Mouse (Mus musculus) small intestine, adult 2 months (tissue): Measurements from ENCODE around the gene Sipa1l2. TPM values are rescaled to one million over a fixed set of nuclear protein-coding genes. Genes with fewer than 3 reads are reported as not detected.

Experiments
- H3K27ac ChIP-seq: fragments of 200-500 bp; 2 replicates; pipeline ENCODE4 v1.5.1; 2012; ENCODE audit warnings: low read depth, low read length, control low read depth, inconsistent platforms; ENCODE audit not compliant: insufficient read depth
- H3K27me3 ChIP-seq: fragments of 200-500 bp; 2 replicates; pipeline ENCODE4 v1.6.1; 2012; ENCODE audit warnings: mild to moderate bottlenecking, moderate library complexity, low read length, inconsistent platforms; ENCODE audit not compliant: control insufficient read depth, insufficient read depth
- H3K36me3 ChIP-seq: fragments of 200-500 bp; 2 replicates; pipeline ENCODE4 v1.6.1; 2012; ENCODE audit warnings: mild to moderate bottlenecking, low read length, control low read depth, inconsistent platforms; ENCODE audit not compliant: control insufficient read depth, insufficient read depth
- H3K4me1 ChIP-seq: fragments of 200-500 bp; 2 replicates; pipeline ENCODE4 v1.6.1; 2012; ENCODE audit warnings: low read length, inconsistent platforms, mixed read lengths; ENCODE audit not compliant: control insufficient read depth, insufficient read depth, insufficient read length
- H3K4me3 ChIP-seq: fragments of 200-500 bp; 2 replicates; pipeline ENCODE4 v1.5.1; 2012; ENCODE audit warnings: low read depth, mild to moderate bottlenecking, control low read depth, inconsistent platforms, low read length, moderate library complexity
- CTCF ChIP-seq: fragments of 200-500 bp; IDR thresholded peaks from 2 replicates; pipeline ENCODE4 v1.5.1; 2012; ENCODE audit warnings: low read depth, mild to moderate bottlenecking, control low read depth, inconsistent platforms, low read length, moderate library complexity, mixed read lengths; ENCODE audit not compliant: insufficient replicate concordance, insufficient read length; ENCODE audit errors: extremely low read depth
- POLR2A ChIP-seq: fragments of 200-500 bp; IDR thresholded peaks from 2 replicates; pipeline ENCODE4 v1.6.1; 2012; ENCODE audit warnings: low read depth, mild to moderate bottlenecking, control low read depth, inconsistent platforms, low read length, moderate library complexity
- WGBS: fragments of 180-500 bp; shearing (Covaris S2); methylation state at CpG from one replicate; pipeline ENCODE4 v1.1.7; 2018; 5-methylcytosine and 5-hydroxymethylcytosine counted together
- polyA plus RNA-seq: library from polyadenylated mRNA; depleted of rRNA; stranded (reverse); fragments of >200 nt; gene quantifications from 2 replicates; pipeline ENCODE4 v1.2.3, GENCODE M21; 2012

The Sipa1l2 gene
- polyA plus RNA-seq, 1 experiment: 9.7 TPM

- WGBS: 90% methylated on average over 8 of the region's 8 CpGs
- no peaks in the 10 kb centered on the region for H3K27me3 ChIP-seq
These were observed 33.8 kb upstream of the Sipa1l2 start for GRCm38 (mm10) chr8:125603312-125603840.

GRCm38 (mm10) chr8:125600033-125600686 lies 30.6 kb upstream of the Sipa1l2 start:
- Histone ChIP-seq H3K4me3 (no peak overlapping the region), H3K4me1 (peaks cover 9% of the 10 kb centered on the region; the same call in 1 of the 2 replicates), H3K27me3 (no peaks in the 10 kb centered on the region), H3K36me3 (no peaks in the 10 kb centered on the region), H3K27ac (no peak overlapping the region)
- TF ChIP-seq POLR2A (no peak), CTCF (no peak)
- WGBS: 69% methylated on average over 12 of the region's 12 CpGs

More at GRCm38 (mm10) chr8:125603312-125603840, 33.8 kb upstream of the Sipa1l2 start:
- no peaks in the 10 kb centered on the region for H3K36me3 ChIP-seq
- H3K4me3 ChIP-seq: no peak overlapping the region
- TF ChIP-seq POLR2A (no peak), CTCF (no peak)
- no peak overlapping the region for H3K27ac ChIP-seq
- H3K4me1 ChIP-seq: peaks cover 9% of the 10 kb centered on the region; the same call in 1 of the 2 replicates

- Histone ChIP-seq H3K4me3 (no peak overlapping the region), H3K27ac (no peak overlapping the region), H3K36me3 (no peaks in the 10 kb centered on the region), H3K4me1 (no peaks in the 10 kb centered on the region; the same call in 1 of the 2 replicates), H3K27me3 (no peaks in the 10 kb centered on the region)
- TF ChIP-seq POLR2A (no peak), CTCF (no peak)
- 9% methylated on average over 17 of the region's 17 CpGs for WGBS
These were observed 26.2 kb upstream of the Sipa1l2 start for GRCm38 (mm10) chr8:125595571-125596508.

GRCm38 (mm10) chr8:125590363-125590762 lies 20.8 kb upstream of the Sipa1l2 start:
- H3K36me3 ChIP-seq: no peaks in the 10 kb centered on the region
- no peak overlapping the region for H3K27ac ChIP-seq
- peaks cover 3% of the 10 kb centered on the region for H3K4me1 ChIP-seq
- H3K27me3 ChIP-seq: no peaks in the 10 kb centered on the region
- WGBS: 54% methylated on average over 3 of the region's 3 CpGs
- TF ChIP-seq CTCF (no peak), POLR2A (no peak)
- H3K4me3 ChIP-seq: no peak overlapping the region

GRCm38 (mm10) chr8:125586587-125586986 lies 17.0 kb upstream of the Sipa1l2 start:
- no peaks in the 10 kb centered on the region for H3K36me3 ChIP-seq
- H3K27ac ChIP-seq: no peak overlapping the region
- TF ChIP-seq CTCF: no peak
- TF ChIP-seq POLR2A: no peak
- H3K27me3 ChIP-seq: no peaks in the 10 kb centered on the region
- H3K4me3 ChIP-seq: no peak overlapping the region
- H3K4me1 ChIP-seq: peaks cover 3% of the 10 kb centered on the region
- 83% methylated on average over 7 of the region's 7 CpGs for WGBS

GRCm38 (mm10) chr8:125584276-125584675 lies 14.7 kb upstream of the Sipa1l2 start:
- WGBS: 56% methylated on average over 3 of the region's 3 CpGs
- Histone ChIP-seq H3K36me3 (no peaks in the 10 kb centered on the region), H3K4me1 (peaks cover 2% of the 10 kb centered on the region; the same call in 1 of the 2 replicates), H3K27me3 (no peaks in the 10 kb centered on the region), H3K4me3 (no peak overlapping the region), H3K27ac (no peak overlapping the region)
- TF ChIP-seq POLR2A (no peak), CTCF (no peak)

- no peaks in the 10 kb centered on the region for H3K36me3 ChIP-seq
- H3K27me3 ChIP-seq: no peaks in the 10 kb centered on the region
- H3K4me1 ChIP-seq: peaks cover 2% of the 10 kb centered on the region; the same call in 1 of the 2 replicates
- H3K27ac ChIP-seq: no peak overlapping the region
- TF ChIP-seq CTCF: no peak
- TF ChIP-seq POLR2A: no peak
- 93% methylated on average over 5 of the region's 5 CpGs for WGBS
- no peak overlapping the region for H3K4me3 ChIP-seq
These were observed 10.8 kb upstream of the Sipa1l2 start for GRCm38 (mm10) chr8:125580426-125580825.
